Mouse (Mus musculus) adrenal gland, postnatal 10 days (tissue): ENCODE results near the gene Gm9774. TPM values are rescaled to one million over a fixed set of nuclear protein-coding genes. Genes with fewer than 3 reads are reported as not detected.

Experiments
- DNase-seq: peaks from one replicate; pipeline ENCODE4 v3.0.0; 2021; ENCODE audit warnings: mixed read lengths
- long read RNA-seq, 2 experiments: library from polyadenylated mRNA; stranded (forward); transcript quantifications; one replicate each; pipeline ENCODE4 v2.0.0; 2021
- total RNA-seq, 2 experiments: library from RNA; stranded (reverse); gene quantifications; 2 replicates each; pipeline ENCODE4 v1.2.3; 2021

The Gm9774 gene
- total RNA-seq, result 10 to 100 TPM in 1 of 2 experiments, 1 to 10 TPM in 1; 8.2 to 10.7 TPM
- long read RNA-seq, experiment 1, transcript Gm9774-202 (1 exons, 1,392 nt), result major isoform, 6 of 7 reads
- long read RNA-seq, experiment 1, partial matches to known transcripts, result 1 of 7 reads
- long read RNA-seq, experiment 1, other reads (novel, unspliced or antisense), result 0 of 7 reads
- long read RNA-seq, experiment 2, partial matches to known transcripts, result 0 of 1 reads
- long read RNA-seq, experiment 2, other reads (novel, unspliced or antisense), result 0 of 1 reads

- DNase-seq, result no peak
Observed at GRCm38 (mm10) chr3:92429323-92429722, at the start of gene Gm9774. Gm9774 (minus strand) TSS chr3:92429423.

DNA sequence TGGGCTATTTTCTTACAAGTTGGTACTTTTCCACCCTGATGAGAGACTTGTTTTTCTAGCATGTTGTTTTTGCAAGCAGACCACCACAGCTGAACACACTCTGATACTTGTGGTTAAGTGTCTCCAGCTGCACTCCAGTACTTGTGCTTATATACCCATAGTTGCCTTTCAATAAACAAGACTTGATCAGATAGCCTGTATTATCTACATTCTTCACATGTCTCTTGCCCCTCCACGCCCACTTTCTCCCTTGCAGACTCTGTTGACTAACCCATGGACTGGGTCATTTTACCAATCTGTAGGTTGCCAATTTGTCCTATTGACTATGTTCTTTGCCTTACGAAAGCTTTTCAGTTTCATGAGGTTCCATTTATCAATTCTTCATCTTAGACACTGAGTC, 40.9 kb upstream of the Gm9774 start:
- DNase-seq, result no peak

DNA sequence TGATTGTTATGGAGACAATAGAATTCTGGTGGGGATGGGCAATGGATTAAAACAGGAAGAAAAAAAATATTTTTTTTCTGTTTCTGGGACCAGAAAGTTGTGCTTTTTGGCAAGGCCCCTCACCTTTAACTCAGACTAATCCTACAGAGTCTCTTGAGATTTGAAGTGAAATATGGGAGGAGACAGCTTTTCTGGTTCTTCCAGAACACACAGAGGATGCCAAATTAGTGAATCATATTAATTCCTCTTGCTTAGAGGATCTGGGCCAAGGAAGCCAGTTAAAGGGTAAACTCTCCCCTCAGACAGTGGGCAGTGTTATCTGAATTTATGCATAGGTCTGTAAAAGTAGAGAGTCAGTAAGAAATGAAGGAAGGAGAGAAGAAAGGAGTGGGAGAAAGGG, 38.2 kb upstream of the Gm9774 start:
- no peak for DNase-seq

- no peak for DNase-seq
Observed at GRCm38 (mm10) chr3:92466576-92466975, 37.4 kb upstream of the Gm9774 start.

GRCm38 (mm10) chr3:92458620-92459019, 29.4 kb upstream of the Gm9774 start, which contains the start of gene Sprr3:
Sprr3 (minus strand) TSS chr3:92458720.
- DNase-seq, result no peak

GRCm38 (mm10) chr3:92455151-92455550, 25.9 kb upstream of the Gm9774 start:
- no peak for DNase-seq

DNA sequence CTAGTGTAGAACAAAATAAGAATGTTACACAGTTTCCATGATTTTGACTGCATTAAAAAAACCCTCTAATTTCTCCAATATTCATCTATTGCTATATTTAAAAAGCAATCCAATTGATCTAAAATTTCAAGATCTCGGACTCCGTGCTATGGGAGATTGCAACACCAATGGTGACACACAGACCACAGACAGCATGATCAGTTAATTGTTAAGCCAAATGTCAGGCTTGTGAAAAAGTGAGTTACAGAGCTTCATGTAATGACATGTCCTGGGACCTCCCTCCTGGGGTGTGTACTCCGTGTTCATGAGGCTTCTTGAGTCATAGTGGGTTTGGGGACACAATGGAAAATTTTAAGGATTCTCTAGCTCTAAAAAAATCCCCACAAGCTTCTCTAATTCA, 11.0 kb upstream of the Gm9774 start:
- DNase-seq, result no peak

GRCm38 (mm10) chr3:92438689-92439088, 9.5 kb upstream of the Gm9774 start, which contains the start of gene Sprr1b:
Sprr1b (minus strand) TSS chr3:92438789.
- DNase-seq, result no peak

DNA sequence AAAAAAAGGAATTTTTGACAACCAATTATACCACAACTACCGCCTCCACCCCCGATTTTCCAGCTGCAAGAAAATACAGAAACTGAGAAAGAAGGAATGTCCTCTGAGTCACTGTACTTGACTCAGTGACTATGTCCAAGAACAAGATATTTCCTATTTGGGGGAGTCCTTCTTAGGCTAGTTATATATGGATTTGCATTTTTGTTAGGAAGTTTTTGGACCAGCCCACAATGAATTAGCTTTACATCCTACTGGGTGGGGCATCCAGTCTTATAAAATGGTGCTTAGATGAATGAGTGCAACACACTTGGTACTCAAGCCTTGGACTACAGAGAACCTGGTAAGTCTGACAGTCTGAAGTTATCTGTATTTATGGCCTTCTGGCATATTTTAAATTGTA, 3.1 kb upstream of the Gm9774 start, which contains the start of gene Sprr2k:
TSS of gene Sprr2k (plus strand) at position 301 of the 400 bp plus-strand sequence.
- no peak for DNase-seq

GRCm38 (mm10) chr3:92417782-92418181, 11.4 kb downstream of the Gm9774 start, which contains the start of gene Sprr2j-ps:
Sprr2j-ps (plus strand) TSS chr3:92418082.
- DNase-seq, result no peak

DNA sequence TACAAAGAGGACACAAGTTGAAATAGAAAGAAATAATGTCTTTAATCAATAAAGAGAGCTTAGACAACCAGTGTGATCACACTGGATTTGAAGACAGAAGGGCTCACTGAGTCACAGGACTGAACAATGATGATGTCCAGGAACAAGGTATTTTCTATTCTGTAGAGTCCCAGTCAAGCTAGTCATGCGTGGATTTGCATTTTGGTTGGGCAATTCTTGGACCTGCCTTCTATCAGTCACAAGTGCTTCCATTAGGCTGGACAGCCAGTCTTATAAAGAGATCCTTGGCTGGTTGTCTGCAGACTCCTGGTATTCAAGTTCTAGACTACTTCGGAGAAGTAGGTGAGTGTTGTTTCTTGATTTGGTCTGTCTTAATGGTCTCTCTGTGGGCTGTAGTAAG, 21.5 kb downstream of the Gm9774 start, which contains the start of gene Sprr2i:
TSS of gene Sprr2i (plus strand) at position 301 of the 400 bp plus-strand sequence.
- no peak for DNase-seq

DNA sequence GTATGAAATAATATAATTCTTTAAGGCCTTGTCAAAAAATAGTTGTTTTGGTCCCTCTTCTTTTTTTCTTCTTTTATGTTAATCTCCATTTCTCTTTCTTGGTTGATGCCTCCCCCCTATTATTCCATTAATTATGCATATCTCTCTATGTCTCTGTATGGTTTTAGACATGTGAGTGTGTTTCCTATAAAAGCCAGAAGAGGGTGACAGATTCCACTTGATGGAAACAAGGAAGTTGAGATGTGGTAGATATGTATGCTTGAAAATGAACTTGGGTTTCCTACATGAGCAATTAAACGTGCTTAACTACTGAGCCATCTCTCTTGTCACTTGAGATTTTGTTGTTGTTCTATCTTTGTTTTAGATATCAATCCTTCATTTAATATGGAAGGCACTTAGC, 34.9 kb downstream of the Gm9774 start:
- DNase-seq, result no peak

DNA sequence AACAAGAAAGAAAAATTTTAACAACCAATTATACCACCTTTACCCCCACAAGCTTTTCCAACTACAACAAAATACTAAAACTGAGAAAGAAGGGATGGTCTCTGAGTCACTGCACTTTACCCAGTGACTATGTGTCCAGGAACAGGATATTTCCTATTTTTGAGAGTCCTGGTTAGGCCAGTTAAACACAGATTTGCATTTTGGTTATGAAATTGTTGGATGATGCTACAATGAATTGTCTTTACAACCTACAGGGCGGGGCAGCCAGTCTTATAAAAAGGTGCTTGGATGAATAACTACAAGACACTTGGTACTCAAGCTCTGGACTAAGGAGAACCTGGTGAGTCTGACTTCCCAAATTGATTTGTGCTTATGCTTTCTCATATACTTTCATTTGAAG, 43.8 kb downstream of the Gm9774 start, which contains the start of gene Sprr2h:
TSS of gene Sprr2h (plus strand) at position 301 of the 400 bp plus-strand sequence.
- DNase-seq, result no peak

Other genes with a start within 250 kb of the Gm9774 start
- not detected for gene Sprr2a1, start 213.6 kb downstream of the Gm9774 start, total RNA-seq
- not detected for gene Sprr2a2, start 213.5 kb downstream of the Gm9774 start, total RNA-seq
- not detected for gene Sprr2a3, start 144.0 kb downstream of the Gm9774 start, total RNA-seq
- not detected for gene Sprr2b, start 112.8 kb downstream of the Gm9774 start, total RNA-seq
- gene Sprr2d, start 90.3 kb downstream of the Gm9774 start, total RNA-seq, result not detected
- not detected for gene Sprr2e, start 77.3 kb downstream of the Gm9774 start, total RNA-seq
- gene Sprr2f, start 64.2 kb downstream of the Gm9774 start, total RNA-seq, result not detected
- gene Sprr2h, start 43.7 kb downstream of the Gm9774 start, total RNA-seq, result not detected
- gene Sprr2i, start 21.4 kb downstream of the Gm9774 start, total RNA-seq, result not detected
- gene Sprr2j-ps, start 11.3 kb downstream of the Gm9774 start, total RNA-seq, result not detected
- not detected for gene Sprr2k, start 3.2 kb upstream of the Gm9774 start, total RNA-seq
- gene Sprr1b, start 9.4 kb upstream of the Gm9774 start, total RNA-seq, result not detected
- gene Sprr3, start 29.3 kb upstream of the Gm9774 start, total RNA-seq, result not detected
- gene Sprr1a, start 56.5 kb upstream of the Gm9774 start, total RNA-seq, result not detected
- gene Sprr4, start 71.1 kb upstream of the Gm9774 start, total RNA-seq, result not detected
- gene 2310046K23Rik, start 105.1 kb upstream of the Gm9774 start, total RNA-seq, result not detected
- gene Ivl, start 144.3 kb upstream of the Gm9774 start, total RNA-seq, result not detected
- gene Smcp, start 159.6 kb upstream of the Gm9774 start, total RNA-seq, result not detected
- gene 2210017I01Rik, start 178.1 kb upstream of the Gm9774 start, total RNA-seq, result not detected
- not detected for gene Lce6a, start 192.2 kb upstream of the Gm9774 start, total RNA-seq
- not detected for gene Lce1a1, start 218.9 kb upstream of the Gm9774 start, total RNA-seq
- not detected for gene Lce1b, start 227.5 kb upstream of the Gm9774 start, total RNA-seq
- gene Lce1a2, start 240.9 kb upstream of the Gm9774 start, total RNA-seq, result not detected
- gene Lce1c, start 249.8 kb upstream of the Gm9774 start, total RNA-seq, result not detected